Mouse (Mus musculus) stomach, postnatal 0 days (tissue): Measurements from ENCODE around the gene Pkdrej.

ENCODE experiments used
- CTCF ChIP-seq: IDR thresholded peaks from 2 replicates; pipeline ENCODE4 v1.5.1; 2016; ENCODE audit warnings: antibody characterized with exemption, low read depth, mild to moderate bottlenecking, moderate library complexity
- EP300 ChIP-seq: optimal IDR thresholded peaks from 2 replicates; pipeline ENCODE3; 2016; ENCODE audit warnings: antibody characterized with exemption

DNA sequence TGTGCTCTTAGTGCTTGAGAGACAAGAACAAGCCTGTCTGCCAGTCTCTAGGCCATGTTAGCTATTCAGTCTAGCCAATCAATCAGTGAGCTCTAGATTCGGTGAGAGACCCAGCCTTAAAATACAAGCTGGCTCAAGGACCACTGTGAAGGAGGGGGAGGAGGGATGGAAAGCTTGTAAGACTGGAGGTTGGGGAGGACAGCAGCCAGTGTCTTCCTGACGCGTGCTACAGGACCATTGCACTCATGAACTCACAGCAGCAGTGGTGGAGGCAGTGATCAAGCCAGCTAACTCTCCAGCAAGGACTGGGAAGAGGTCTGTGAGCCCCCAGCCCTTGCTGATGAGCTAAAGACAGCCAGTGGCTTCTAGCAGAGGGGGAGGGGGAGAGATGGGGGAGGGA, 56.5 kb downstream of the Pkdrej start:
- TF ChIP-seq CTCF (no peak), EP300 (no peak)
